Mouse (Mus musculus): ENCODE results near the gene Pkdcc. TPM values are rescaled to one million over a fixed set of nuclear protein-coding genes. Genes with fewer than 3 reads are reported as not detected.

Gene Pkdcc
- total RNA-seq, 2 experiments from 2014 or later: 56.6 to 62.4 TPM

GRCm38 (mm10) chr17:83236202-83236601, 21.1 kb downstream of the Pkdcc start:
- DNase-seq: no peak
- intact Hi-C loops (cut with DNase I; ENCODE audit: low total_unique reads): no loop called here

- intact Hi-C loops (cut with DNase I; ENCODE audit: low total_unique reads): no loop called here
- DNase-seq: peak; percentile 45
Measured at GRCm38 (mm10) chr17:83238123-83239058, 23.3 kb downstream of the Pkdcc start.

- intact Hi-C loops (cut with DNase I; ENCODE audit: low total_unique reads): no loop called here
- DNase-seq: no peak
Measured at GRCm38 (mm10) chr17:83244502-83244901, 29.4 kb downstream of the Pkdcc start.

- no peak for DNase-seq
- intact Hi-C loops (cut with DNase I; ENCODE audit: low total_unique reads): no loop called here
Measured at GRCm38 (mm10) chr17:83245460-83245859, 30.4 kb downstream of the Pkdcc start.

- intact Hi-C loops (cut with DNase I; ENCODE audit: low total_unique reads): no loop called here
- no peak for DNase-seq
Measured at GRCm38 (mm10) chr17:83246090-83246489, 31.0 kb downstream of the Pkdcc start.

GRCm38 (mm10) chr17:83247176-83247575, 32.1 kb downstream of the Pkdcc start:
- no peak for DNase-seq
- intact Hi-C loops (cut with DNase I; ENCODE audit: low total_unique reads): no loop called here

- intact Hi-C loops (cut with DNase I; ENCODE audit: low total_unique reads): no loop called here
- DNase-seq: no peak
Measured at GRCm38 (mm10) chr17:83248467-83248866, 33.4 kb downstream of the Pkdcc start.

- intact Hi-C loops (cut with DNase I; ENCODE audit: low total_unique reads): loop anchor here (5.0 kb wide), 2 partner anchors 209 to 224 kb away; no protein-coding TSS in a partner anchor
Measured at GRCm38 (mm10) chr17:83250903-83251526, 35.9 kb downstream of the Pkdcc start.

GRCm38 (mm10) chr17:83253051-83253649, 38.1 kb downstream of the Pkdcc start:
- intact Hi-C loops (cut with DNase I; ENCODE audit: low total_unique reads): loop anchor here (5.0 kb wide), 2 partner anchors 211 to 226 kb away; no protein-coding TSS in a partner anchor

More at GRCm38 (mm10) chr17:83250903-83251526, 35.9 kb downstream of the Pkdcc start:
- no peak for DNase-seq

GRCm38 (mm10) chr17:83267202-83268128, 52.4 kb downstream of the Pkdcc start:
- DNase-seq: peak; percentile 28
- intact Hi-C loops (cut with DNase I; ENCODE audit: low total_unique reads): no loop called here

More at GRCm38 (mm10) chr17:83253051-83253649, 38.1 kb downstream of the Pkdcc start:
- DNase-seq: no peak

- DNase-seq: peak; percentile 83
- intact Hi-C loops (cut with DNase I; ENCODE audit: low total_unique reads): loop anchor here (10.0 kb wide), 3 partner anchors 183 to 583 kb away; partner anchors contain the start of gene Kcng3
Measured at GRCm38 (mm10) chr17:83271509-83271908, 56.4 kb downstream of the Pkdcc start.

- intact Hi-C loops (cut with DNase I; ENCODE audit: low total_unique reads): loop anchor here (10.0 kb wide), 3 partner anchors 182 to 582 kb away; partner anchors contain the start of gene Kcng3
- DNase-seq: no peak
Measured at GRCm38 (mm10) chr17:83272641-83273040, 57.5 kb downstream of the Pkdcc start.

- no peak for DNase-seq
- intact Hi-C loops (cut with DNase I; ENCODE audit: low total_unique reads): loop anchor here (10.0 kb wide), 3 partner anchors 181 to 581 kb away; partner anchors contain the start of gene Kcng3
Measured at GRCm38 (mm10) chr17:83273636-83274035, 58.5 kb downstream of the Pkdcc start.

GRCm38 (mm10) chr17:83274101-83274500, 59.0 kb downstream of the Pkdcc start:
- no peak for DNase-seq
- intact Hi-C loops (cut with DNase I; ENCODE audit: low total_unique reads): loop anchor here (10.0 kb wide), 3 partner anchors 181 to 581 kb away; partner anchors contain the start of gene Kcng3

Other genes with a start within 250 kb of the Pkdcc start
- gene Eml4, start 135.6 kb downstream of the Pkdcc start, total RNA-seq (2021): 1 to 10 TPM; 3.3 to 4.4 TPM